Mouse (Mus musculus) urinary bladder, postnatal 25 days (tissue): ENCODE measurements around the gene Ecm1.
"Not testable (repeated sequence)": the region's sequence is repeated elsewhere in the genome, so short reads cannot be mapped to it uniquely, and the experiment has no call there.

ENCODE experiments used
- DNase-seq: peaks from one replicate; pipeline ENCODE4 v3.0.0; 2022; ENCODE audit warnings: low spot score

Gene Ecm1

GRCm38 (mm10) chr3:95726696-95727358 is 12.5 kb downstream of the Ecm1 start:
- no peak for DNase-seq

DNA sequence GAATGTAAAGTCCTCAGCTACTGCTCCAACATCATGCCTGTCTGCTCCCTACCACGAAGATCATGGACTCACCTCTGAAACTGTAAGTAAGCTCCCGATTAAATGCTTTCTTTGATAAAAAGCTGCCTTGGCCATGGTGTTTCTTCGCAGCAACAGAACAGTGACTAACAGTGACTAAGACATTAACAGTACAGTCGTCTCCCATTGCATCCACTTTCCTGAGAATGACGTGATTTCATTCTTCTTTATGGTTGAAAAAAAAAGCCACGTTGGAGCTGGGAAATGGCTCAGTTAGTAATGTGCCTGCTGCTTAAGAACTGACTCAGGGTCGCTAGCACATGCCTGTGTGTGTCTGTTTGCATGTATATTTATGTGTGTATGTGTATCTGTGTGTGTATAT is 13.5 kb downstream of the Ecm1 start:
- DNase-seq = no peak

- DNase-seq = no peak
Measured at GRCm38 (mm10) chr3:95722386-95722785, 17.0 kb downstream of the Ecm1 start.

GRCm38 (mm10) chr3:95718153-95718552 is 21.2 kb downstream of the Ecm1 start:
- DNase-seq = no peak

DNA sequence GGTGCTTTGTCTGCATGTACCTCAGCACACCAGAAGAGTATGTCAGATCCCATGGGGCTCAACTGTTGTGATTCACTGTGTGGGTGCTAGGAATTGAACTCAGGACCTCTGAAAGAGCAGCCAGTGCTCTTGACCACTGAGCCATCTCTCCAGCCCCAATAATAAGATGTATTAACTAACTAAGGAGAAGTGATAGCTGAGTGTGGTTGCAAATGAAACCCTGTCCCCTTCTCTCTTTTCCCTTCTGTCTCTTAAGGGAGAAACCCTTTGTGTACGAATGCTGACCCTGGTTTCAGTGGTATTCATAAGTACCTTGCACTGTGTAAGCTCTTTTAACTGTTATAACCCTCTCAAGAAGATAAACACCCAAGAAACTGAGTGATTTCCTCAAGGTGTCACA is 23.3 kb downstream of the Ecm1 start:
- no peak for DNase-seq

DNA sequence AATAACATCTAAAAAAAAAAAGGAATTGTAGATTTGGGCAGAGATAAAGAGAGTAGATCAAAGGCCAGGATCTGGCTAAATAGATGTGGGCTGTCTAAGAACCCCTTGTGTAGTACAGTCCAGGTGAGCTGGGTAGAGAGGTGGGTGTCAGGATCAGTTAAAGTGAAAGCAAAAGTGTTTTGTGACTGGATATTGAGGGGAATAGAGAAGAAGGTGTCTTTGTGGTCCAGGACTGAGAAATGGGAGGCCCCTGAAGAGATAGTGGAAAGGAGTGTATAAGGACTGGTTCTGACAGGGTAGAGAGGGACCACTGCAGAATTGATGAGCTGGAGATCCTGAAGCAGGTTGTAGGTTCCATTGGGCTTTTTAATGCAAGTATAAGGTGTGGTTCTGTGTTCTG is 29.4 kb downstream of the Ecm1 start:
- no peak for DNase-seq

GRCm38 (mm10) chr3:95709044-95709443 is 30.3 kb downstream of the Ecm1 start:
- no peak for DNase-seq

DNA sequence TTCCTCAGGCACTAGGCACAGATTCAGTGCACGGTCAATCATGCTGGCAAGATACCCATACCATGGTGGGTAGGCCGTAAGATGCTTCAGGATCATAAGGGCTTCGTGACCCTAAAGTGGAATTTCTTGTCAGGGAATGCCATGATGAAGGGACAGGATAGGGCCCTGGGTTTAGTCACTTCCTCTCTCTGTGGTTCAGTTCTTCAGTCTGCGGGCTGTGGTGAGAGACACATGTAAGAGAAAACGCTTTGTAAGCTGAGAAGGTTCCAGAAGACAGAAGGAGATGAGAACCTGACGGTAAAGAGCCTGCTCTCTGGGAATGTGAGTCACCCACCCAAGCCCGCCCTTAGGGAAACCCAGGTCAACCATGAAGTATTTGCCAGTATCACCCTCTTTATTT is 31.9 kb downstream of the Ecm1 start:
- no peak for DNase-seq

- no peak for DNase-seq
Measured at GRCm38 (mm10) chr3:95706273-95706672, 33.1 kb downstream of the Ecm1 start.

DNA sequence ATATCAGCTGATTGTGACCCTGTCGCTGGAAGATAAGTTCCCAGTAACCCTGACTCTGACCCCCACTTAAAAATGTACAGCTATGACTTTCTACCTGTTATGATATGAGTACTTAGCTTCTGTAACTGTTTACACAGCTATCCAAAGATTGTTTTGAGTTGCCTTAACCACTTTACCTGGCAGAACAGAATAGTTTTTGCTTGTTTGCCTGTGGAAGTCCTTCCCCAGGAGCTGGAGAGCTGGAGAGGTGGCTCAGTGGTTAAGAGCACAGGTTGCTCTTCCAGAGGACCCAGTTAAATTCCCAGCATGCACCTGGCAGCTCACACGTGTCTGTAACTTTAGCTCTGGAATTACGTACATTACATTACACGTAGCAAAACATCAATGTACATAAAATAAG is 34.8 kb downstream of the Ecm1 start:
- no peak for DNase-seq

DNA sequence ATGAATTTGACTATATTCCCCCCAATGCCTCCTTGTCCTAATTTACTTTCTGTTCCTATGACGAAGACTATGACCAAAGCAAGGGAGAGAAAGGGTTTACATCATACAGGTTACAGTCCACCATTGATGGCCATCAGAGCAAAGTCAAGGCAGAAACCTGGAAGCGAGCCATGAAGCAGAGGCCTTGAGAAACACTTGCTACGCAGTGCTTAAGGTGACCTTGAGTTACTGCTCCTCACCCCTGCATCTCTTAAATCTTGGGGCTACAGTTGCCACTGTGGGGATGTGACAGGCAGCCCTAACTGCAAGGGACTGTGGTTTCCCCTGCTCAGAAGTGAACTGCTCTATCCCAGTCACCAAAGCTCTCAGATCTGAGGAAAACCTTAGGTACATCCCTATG is 36.1 kb downstream of the Ecm1 start:
- no peak for DNase-seq

- peak; percentile 71 for DNase-seq
Measured at GRCm38 (mm10) chr3:95701877-95702540, 37.4 kb downstream of the Ecm1 start.

DNA sequence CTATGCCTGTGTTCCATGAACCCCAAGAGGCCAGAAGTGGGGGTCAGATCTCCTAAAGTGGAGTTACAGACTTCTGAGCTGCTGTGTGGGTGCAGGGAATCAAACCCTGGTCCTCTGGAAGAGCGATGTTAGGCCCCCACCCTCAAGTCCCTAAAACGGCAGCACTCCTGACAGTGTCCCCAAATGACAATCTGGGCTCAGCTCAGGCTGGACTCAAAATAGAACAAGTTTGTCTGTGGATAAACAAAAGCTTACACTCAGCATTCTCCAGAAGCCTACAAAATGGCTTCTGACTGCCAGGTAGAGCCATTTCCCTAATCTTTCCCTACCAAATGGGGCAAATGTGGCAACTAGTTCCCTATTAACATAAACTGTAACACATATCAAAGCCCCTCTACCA is 38.3 kb downstream of the Ecm1 start:
- DNase-seq = no peak

- no peak for DNase-seq
Measured at GRCm38 (mm10) chr3:95700233-95700681, 39.1 kb downstream of the Ecm1 start.

DNA sequence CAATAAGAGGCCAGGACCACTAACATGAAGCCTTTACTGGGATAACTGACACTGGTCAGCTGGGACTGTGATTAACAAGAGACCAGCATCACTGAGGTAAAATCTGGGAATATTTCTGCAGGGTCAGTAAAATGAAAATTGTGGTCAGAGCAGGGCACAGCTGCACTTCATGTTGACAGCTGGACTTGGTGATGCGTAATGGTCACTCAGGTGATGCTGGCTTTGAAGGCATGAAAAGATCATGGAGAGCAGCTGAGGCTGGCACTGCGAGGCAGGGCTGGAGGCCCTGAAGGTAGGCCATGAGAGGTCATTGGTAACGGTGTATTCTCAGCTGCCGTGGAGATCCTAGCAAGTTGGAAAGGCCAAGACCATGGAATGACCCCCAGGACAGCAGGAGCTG is 41.1 kb downstream of the Ecm1 start:
- no peak for DNase-seq

GRCm38 (mm10) chr3:95696360-95696759 is 43.0 kb downstream of the Ecm1 start:
- no peak for DNase-seq

GRCm38 (mm10) chr3:95695796-95696195 is 43.6 kb downstream of the Ecm1 start:
- DNase-seq = no peak

- no peak for DNase-seq
Measured at GRCm38 (mm10) chr3:95694808-95695703, 44.3 kb downstream of the Ecm1 start.

DNA sequence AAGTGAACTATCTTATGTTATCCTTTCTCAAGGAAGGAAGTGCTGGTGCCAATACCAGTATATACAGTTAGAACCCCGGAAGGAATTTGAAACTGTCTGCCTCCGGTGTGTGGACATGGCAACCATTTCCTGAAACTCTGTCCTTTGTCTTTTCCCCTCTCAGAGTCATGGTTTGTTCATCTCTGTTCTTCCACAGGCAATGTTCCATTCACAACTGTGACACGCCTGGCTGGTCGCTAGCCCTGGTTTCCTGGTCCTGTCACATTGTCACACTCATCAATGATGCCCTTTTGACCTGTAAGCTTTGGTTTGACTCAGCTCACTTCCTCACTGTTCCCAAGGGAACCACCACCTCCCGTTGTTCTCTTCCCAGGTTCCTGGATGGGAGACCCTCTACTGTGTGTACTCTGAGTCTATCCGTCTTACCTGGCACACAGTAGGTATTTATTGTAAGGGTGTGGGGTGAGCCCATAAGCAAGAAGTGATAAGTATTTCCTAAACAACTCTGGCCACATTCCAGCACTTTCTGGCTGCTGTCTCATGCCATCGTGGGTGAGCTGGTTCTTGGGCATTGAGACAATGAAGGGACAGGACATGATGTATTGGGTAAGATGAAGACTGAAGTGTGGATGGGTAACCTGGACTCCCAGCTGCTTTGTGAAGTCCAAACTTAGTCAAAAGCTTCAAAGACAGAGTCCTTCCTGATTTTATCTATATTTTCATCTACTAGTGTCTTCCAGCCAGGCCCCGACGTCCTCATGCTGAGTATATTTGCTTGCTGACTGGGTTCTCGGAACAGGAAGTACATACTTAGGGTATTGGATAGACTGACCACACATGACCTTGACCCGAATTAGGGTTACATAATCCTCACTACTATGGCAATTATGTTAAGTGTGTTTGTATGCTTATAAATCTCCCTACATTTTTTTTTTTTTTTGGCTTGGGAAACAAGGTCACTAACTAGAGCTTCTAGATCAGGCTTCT is 45.3 kb downstream of the Ecm1 start:
- no peak for DNase-seq

GRCm38 (mm10) chr3:95692677-95693076 is 46.7 kb downstream of the Ecm1 start:
- no peak for DNase-seq

DNA sequence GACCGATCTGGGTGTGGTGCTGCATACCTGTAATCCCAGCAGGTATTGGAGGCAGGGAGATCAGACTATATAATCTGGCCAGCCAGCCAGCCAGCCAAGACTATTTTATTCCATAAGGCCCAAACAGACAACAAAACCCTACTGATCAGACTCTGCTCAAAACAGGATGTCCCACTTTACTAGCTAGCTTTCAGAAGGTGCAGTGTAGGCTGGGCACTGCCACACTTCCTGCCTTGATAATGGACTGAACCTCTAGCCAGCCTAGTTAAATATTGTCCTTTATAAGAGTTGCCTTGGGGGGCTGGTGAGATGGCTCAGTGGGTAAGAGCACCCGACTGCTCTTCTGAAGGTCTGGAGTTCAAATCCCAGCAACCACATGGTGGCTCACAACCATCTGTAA is 48.8 kb downstream of the Ecm1 start:
- DNase-seq = not testable (repeated sequence)

DNA sequence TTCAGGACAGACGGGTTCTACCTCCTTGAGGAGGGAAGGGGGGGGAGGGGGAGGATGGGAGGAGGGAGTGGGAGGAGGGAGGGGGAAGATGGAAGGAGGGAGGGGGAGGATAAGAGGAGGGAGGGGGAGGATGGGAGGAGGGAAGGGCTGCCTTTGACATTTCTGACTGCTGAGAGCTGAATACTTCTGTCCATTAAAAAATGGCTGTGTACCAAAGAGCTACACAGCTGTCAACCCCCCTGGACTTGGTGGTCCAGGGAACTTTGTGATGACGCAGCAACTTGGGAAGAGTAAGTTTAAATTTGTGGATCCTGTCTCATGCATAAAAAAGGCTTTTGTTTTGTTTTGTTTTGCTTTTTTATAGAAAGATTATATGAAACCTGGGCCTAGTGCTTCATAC is 49.4 kb downstream of the Ecm1 start:
- DNase-seq = no peak
